Comparison of ENCODE assay signal across 8 mouse cellular contexts in the genomic region with DNA sequence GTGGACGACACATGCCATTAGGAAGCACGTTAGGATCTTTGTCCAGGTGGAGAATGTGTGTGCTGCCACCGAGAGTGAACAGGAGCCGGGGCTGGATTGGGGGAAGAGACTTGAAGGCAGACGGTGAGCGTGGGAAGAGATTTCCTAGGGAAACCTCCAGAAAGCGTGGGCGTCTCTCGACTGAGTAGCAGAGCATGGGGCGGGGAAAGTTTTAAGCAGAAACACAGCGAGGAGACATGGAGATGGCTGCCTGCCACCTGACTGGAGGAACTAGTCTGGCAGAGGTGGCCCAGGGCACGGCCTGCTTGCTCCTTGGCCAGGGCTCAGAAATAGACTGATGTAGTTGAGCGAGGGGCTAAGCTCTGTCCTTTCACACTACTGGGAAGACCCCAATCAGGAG.
DNase-seq lines count a peak whose midpoint lies in the region; ATAC-seq and TF ChIP-seq lines count a peak whose summit lies in the region.

No protein-coding gene starts in this region.

- H3K27me3 ChIP-seq in stomach, postnatal 0 days (ENCODE audit: control insufficient read depth, insufficient read depth, low read length) = no peaks in the 10 kb centered on the region

- H3K27ac ChIP-seq in stomach, postnatal 0 days (replicated peaks) = peak overlapping the region; percentile 49; the same call in 1 of the 2 replicates

- ATAC-seq in stomach, postnatal 0 days (ENCODE audit: low FRiP score, low TSS enrichment) = 0 out of 2 replicates have a peak, but pooled peaks have one; percentile 19

- no peak overlapping the region for H3K4me3 ChIP-seq in stomach, postnatal 0 days (ENCODE audit: low read depth, low read length)

- no peak overlapping the region for H3K4me2 ChIP-seq in stomach, postnatal 0 days (replicated peaks; ENCODE audit: low read depth)

- intact Hi-C loops in heart, postnatal 10 days (cut with DNase I) = no loop called here
- intact Hi-C loops in left cerebral cortex, postnatal 25 days (cut with DNase I) = loop anchor here (2.0 kb wide), 2 partner anchors 32 to 82 kb away; partner anchors contain the start of gene Dab2ip

- H3K9ac ChIP-seq in stomach, postnatal 0 days (ENCODE audit: low read length) = no peak overlapping the region

- peak; percentile 78 for DNase-seq in urinary bladder, postnatal 14 days (ENCODE audit: low spot score)
- DNase-seq in urinary bladder, postnatal 10 days (ENCODE audit: low spot score) = no peak
- DNase-seq in heart, postnatal 10 days = peak; percentile 60 to 67
- DNase-seq in left cerebral cortex, postnatal 25 days (ENCODE audit: low spot score in 2 of 2) = peak; percentile 87 to 95
- DNase-seq in stomach, postnatal 0 days (ENCODE audit: low spot score) = peak; percentile 49
- DNase-seq in embryo, embryonic 10.5 days (ENCODE audit: low spot score) = no peak
- no peak for DNase-seq in embryo, embryonic 9.5 days (ENCODE audit: extremely low spot score)
- no peak for DNase-seq in neural tube, embryonic 10.5 days (ENCODE audit: extremely low spot score, low spot score)

- no peaks in the 10 kb centered on the region for H3K9me3 ChIP-seq in stomach, postnatal 0 days (ENCODE audit: control insufficient read depth, low read length)

- no peak for TF ChIP-seq CTCF in stomach, postnatal 0 days (IDR thresholded peaks at IDR 0.05; ENCODE audit: low read depth)

- 33% methylated on average over 13 of the region's 13 CpGs for WGBS in stomach, postnatal 0 days

- no peak for TF ChIP-seq EP300 in stomach, postnatal 0 days (optimal IDR thresholded peaks at IDR 0.05)

- peaks cover 3% of the 10 kb centered on the region for H3K4me1 ChIP-seq in stomach, postnatal 0 days (replicated peaks; ENCODE audit: control insufficient read depth, insufficient read depth)

- no peaks in the 10 kb centered on the region for H3K36me3 ChIP-seq in stomach, postnatal 0 days (ENCODE audit: control insufficient read depth, insufficient read depth, low read length)

Comparison
In these comparisons a context has a peak if more than half of its experiments do, and no peak if none do; other contexts are left out.
1. DNase-seq: peak in urinary bladder, postnatal 14 days (single experiment), heart, postnatal 10 days (2 of 2), left cerebral cortex, postnatal 25 days (2 of 2) and stomach, postnatal 0 days (single experiment); none in urinary bladder, postnatal 10 days (single experiment), embryo, embryonic 10.5 days (single experiment), embryo, embryonic 9.5 days (single experiment) and neural tube, embryonic 10.5 days (single experiment).